Mouse (Mus musculus) R1 (cell line): ENCODE measurements at regions not wholly inside any gene's neighbourhood (a gene's known extent, or its start where the extent isn't known, plus 50 kb on each side); places are given as distances from the start of the nearest gene placed in this dataset.

Experiments used
- DNase-seq: peaks from one replicate; pipeline ENCODE4 v3.0.0-alpha.2; 2018; ENCODE audit warnings: low read depth, low spot score

DNA sequence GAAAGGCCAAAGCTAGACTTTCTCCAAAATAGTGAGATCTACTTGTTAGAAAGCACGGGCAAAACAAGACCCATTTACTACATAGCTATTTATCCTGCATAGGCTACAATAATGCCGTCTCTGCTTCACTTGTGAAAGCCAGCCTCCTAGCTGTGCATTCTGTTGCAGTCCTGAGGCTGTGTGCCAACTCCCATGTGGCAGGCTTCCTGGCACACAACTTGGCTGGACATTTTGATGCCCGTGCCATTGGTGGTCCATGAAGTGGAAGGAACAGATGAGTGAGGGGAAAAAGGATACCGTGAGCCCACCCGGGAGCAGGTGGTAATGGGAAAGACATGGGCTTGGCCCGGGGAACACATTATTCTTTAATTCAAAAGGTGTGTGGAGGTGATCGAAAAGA, 120.4 kb downstream of the Csl start:
- DNase-seq, result no peak

DNA sequence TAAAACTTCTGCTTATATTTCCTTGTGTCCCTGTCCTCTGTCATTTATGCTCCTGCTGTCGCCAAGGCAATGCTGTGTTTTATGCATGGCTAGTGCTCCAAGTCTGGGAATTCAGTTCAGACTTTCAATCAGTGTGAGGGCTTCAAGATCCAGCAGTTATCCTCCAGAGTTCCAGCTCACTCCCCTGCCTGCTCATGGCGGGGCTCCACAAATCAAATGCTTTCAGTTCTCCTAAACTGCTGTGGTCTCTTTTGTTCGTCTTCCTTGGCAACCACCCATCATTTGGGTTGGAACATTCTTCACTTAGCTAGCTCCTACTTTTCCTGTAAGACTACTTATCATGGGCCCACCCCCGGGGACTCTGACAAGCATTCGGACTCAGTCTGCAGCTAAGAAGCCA, 120.0 kb downstream of the Csl start:
- no peak for DNase-seq

DNA sequence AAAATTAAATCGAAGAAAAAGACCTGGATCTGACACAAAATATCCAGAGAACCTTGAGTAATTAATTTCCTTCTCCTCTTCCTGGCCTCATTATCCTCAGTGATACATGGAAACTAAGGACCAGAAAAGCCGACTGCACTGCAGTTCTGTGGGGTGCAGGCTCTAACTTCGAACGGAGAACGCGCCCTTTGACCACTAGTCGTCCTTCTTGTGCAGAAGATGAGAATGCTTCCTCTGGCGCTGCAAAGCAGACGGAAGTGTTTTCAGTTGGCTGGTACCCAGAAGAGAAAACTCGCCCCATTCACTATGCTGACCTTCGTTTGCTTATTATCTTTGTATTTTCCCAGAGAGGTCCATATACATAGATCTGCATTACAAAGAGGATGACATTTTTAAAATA, 117.7 kb downstream of the Csl start:
- peak; percentile 42 for DNase-seq

DNA sequence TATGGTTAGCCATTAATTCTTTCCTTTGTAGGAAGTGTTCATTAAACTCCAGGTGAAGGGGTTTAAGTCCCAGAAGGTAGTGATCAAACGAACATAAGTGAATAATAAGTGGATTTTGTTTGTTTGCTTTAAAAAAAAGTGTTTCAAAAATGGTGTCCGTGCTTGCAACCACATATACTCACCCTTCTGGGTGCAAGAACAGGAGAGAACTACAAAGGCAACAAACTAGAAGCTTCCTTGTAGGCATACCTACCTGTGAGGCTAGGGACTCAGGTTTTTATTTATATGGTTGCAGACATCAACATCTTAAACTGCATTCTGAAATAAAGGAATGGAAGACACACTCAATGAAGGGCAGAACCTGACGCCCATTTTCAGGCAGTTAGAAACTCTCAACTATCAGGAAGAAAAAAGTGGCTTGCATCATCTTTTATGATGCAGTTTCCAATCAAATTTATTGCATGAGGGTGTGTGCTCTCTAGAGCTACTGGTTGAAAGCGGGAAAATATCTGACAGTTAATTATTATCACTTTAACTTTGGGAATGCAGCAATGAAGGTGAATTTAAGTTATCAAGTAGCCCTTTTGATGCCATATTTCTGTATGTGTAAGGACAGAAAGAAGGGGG, 117.1 kb downstream of the Csl start:
- no peak for DNase-seq

DNA sequence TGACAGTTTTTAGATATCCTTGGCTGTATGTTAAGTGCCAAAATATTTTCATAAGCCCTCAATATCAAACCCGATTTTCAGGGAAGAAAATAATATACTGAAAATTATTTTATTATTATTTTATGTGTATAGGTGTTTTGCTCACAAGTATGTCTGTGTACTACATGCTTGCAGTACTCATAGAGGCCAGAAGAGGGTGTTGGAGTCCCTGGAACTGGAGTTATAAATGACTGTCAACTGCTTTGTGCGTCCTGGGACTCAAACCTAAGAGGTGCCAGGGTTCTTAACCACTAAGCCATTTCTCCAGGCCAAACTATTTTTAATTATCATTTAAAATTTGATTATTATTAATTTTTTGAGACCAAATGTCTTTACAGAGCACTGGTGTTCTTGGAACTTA, 114.5 kb downstream of the Csl start:
- DNase-seq, result peak; percentile 59

DNA sequence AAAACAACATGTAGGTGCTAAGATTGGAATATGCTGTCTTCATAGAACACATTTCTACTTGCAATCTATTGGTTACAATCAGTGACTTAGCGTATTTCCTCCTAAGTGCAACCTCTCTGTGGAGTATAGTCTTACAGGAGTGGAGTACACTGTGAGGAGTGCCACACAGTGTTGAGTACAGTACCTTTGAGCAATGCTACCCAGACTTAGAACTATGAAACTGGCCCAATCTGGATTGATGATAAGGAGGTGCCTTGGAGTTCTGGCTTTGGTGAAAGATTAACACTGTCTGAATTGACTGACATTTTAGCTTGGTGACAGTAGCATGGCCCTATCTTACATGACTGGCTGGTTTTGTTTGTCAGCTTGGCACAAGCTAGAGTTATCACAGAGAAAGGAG, 107.4 kb downstream of the Csl start:
- DNase-seq, result no peak

DNA sequence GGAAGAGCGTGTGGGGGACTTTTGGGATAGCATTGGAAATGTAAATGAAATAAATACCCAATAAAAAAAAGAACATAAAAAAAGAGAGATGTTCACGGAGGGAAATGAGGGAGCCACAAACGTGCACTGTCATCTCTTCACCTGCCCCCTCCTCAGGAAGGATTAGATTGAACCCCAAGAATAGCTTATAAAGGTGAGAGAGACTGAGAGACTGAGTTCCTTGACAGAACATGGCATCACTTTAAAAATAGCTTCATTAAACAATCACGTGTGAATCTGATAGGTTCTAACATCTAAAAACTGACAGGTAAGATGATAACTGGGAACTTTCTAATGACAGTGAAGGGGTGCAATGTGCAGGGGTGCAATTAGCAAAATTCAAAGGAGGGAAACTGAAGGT, 105.2 kb downstream of the Csl start:
- DNase-seq, result no peak

DNA sequence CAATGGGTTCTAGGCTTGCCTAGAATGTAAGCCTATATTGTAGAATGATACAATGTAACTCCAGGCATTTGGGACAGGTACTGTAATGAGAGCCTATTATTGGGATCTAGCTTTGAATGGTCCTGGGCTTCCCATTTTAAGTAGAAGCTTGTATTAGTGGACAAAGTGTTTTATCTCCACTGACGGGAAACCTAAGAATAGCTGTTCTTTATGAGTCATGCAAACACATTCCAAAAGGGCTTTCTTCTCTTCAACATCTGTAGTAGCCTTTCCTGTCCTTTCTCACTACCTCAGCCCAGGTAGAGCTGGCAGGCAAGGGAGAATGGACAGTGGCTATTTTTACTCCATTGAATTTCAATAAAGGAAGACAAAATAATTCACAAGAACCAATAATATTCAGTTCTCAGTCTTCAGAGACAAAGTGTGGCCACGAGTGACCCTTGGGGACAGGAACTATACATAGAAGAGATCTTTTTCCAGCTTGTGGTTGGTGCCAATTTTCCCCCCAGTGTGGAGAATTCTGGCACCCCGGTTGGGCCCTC, 82.8 kb downstream of the Csl start:
- no peak for DNase-seq

DNA sequence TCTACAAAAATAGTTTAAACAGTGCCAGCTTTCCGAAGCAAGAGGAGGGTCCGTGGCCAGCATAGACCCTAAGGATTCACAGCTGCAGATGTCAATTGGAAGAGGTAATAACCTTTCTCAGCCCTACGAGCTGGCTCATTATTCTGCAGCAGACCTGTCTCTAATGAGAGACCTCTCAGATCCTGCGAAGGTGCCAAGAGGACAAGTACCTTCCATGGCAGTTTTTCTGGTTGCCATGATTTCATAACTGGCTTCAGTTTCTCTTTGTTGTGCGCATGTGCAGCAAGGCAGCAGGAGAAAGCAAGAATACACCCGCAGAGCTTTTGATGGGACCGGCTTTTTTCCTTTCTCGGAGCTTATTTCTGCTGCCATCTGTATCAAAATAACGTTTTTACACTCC, 81.4 kb downstream of the Csl start:
- DNase-seq, result no peak

DNA sequence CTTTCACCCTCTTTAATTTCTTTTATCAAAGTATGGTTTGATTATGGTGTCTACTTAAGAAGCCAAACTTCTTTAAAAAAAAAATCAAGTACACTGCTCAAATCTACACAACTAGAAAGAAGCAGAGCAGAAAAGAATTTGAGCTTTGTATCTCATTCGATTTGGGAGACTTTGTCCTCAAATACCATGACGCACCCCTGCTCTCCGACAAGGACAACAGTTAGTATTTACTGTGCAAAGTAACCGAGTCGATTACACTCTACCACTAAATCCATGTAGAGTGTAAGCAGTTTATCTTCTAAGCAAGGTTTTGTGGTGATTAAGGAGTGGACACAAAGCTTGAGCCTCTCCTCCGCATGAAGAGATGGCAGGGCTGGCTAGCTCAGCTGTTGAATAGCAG, 79.6 kb downstream of the Csl start:
- DNase-seq, result no peak

DNA sequence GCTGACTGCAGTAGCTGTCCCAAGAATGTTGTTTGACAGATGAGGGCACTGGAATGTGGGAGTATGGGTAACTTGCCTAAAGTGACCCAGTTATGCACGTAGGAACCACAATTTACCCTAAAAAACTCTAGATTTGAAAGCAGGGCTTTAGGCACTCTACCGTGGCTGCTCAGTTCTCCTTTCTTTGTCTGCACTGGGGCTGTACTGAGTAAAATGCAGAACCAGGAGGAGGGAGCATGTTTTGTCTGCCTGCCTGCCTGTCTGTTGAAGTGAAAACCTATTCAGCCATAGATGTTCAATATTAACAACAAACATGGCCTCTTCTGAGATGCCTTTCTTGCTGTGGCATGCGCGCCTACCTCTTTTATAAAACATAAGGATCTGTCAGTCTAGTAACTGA, 77.5 kb downstream of the Csl start:
- DNase-seq, result no peak

DNA sequence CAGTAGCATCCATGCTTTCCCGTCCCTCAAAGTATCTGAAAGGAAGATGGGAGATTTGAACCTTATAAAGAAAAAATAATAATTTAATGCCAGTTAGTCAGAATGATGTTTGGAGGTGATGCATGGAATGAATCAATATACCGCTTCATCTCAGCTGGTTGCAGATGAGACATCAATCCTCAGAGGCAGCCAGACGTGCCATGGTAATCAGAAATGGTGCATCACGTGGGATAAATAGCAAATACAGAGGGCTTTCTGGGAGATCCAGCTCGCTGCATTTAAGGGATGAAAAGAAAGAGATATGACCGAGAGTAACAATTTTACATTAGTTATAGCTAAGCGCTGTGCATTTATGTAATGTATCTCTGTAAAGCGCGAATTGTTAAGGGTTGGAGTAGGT, 77.1 kb downstream of the Csl start:
- no peak for DNase-seq

DNA sequence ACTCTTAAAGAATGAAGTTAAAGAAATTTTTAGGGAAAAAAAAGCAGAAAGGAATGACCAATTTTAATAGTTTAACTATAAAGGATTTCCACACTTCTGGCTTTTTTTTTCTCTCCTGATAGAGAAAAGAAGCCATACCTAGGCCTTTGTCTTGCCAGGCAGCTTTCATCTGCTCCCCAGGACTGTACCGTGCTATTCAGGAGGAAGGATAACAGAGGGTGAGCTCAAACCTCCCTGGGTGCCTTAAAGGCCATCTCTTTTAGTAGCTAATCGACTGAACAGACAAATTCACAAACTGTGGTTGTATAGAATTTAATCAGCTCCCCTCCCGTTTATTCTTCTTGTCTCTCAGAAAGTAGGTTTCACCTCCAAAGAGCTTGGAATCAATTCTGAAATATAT, 76.1 kb downstream of the Csl start:
- DNase-seq, result no peak

DNA sequence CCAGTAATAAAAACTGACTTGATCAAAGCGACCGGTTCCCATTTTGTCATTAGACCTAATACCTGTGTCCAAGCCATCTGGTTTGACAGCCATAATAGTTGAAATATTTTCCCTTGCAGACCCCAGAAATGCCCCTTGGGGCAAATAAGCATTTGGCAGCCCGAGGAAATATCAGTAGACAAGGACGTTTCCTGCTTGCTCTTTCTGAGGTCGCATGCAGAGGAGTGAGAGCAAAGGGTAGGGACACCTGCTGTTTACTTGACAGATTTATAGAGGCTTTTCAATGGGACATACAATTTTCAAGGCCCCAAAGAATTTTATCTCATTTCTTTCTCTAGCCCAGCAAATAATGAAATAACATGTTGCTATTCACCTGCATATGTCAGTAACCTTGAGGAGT, 73.5 kb downstream of the Csl start:
- no peak for DNase-seq

DNA sequence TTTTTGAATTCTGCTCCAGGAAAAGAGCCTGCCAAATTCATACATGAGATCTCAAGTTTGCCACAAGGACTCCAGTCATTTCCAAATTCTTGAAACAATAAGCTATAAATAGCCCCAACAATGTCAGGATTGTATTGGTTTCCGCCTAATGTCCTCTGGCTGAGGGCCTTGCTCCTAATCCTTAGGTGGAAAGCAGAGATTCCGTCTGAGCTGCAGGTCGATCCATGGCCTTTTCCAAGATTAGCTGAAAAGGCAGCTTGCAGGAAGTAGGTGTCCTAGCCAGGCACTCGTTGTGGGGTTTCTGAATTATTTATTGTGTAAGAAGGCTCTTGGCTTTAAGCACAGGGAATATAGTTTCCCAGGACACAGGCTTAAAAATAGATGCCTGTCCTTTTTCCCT, 72.4 kb downstream of the Csl start:
- no peak for DNase-seq

DNA sequence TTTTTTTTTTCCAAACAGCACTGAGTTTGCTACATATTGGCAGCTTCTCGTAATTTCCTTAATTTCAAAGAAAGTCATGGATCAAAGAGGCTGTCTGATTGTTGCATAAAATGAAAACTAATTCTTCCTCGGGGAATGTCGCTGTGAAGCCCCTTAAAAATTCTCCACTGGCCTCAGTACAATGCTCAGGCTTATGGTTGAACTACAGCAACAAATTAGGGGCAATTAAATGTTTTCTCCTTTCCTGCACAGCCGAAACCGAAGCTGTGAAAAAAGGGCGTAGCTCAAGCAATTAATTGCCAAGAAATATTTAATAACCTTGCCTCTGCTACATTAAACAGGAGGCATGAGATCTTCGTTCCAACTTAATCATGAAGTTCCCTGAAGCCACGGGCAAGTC, 61.8 kb downstream of the Csl start:
- no peak for DNase-seq

DNA sequence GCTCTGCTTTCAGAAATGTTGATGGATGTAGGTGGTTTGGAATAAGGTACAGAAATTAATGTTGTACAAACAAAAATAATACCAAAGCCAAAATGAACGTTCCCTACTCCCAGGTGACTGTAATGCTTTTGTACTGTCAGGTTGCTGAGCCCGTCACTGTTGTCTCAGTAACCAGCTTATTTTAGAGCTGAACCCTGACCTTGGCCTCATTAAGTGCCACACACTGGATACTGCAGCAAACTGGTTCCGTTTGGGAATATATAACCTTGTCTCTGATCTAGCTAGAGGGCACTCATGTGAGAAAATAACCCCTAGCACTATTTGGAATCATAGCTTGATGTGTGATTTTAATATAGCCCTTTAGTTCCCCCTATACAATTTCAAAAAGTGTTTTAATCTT, 60.0 kb downstream of the Csl start:
- DNase-seq, result no peak

DNA sequence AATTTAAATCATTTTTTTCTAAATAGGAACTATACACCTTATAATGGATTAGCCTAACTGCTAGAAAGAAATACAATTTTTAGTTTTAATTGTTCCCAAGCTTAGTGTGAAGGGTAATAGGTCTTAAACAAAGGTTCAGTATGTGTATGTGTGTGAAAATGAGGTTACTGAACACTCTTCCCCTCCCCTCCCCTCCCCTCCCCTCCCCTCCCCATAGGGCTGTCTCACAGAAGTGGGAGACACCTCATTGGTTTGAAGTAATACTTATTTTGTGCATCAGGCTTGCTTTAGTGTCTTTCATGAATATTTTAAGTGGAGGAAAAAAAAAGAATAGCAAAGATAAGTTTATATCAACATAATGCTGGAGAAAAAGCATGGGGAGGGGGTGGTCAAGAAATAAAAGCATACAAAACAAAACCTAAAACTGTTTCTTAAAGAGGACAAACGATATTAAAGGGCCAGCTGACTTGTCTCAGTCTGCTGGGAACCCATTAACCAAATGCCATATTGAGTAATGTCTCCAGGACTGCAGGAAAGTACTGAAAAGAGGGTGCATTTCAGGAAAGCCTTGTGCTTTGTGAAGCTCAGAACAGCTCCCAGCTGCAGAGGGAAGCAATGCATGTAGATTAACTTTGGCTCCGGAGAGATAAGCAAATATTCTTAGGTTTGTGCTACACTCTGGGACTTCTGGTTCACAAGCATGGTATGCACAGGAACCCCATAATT, 59.2 kb downstream of the Csl start:
- DNase-seq, result no peak
